Mouse (Mus musculus): ENCODE measurements around the gene Zfp143. TPM values are rescaled to one million over a fixed set of nuclear protein-coding genes. Genes with fewer than 3 reads are reported as not detected.
"Not testable (repeated sequence)": the region's sequence is repeated elsewhere in the genome, so short reads cannot be mapped to it uniquely, and the experiment has no call there.

Gene Zfp143
- total RNA-seq, 2 experiments from 2014 or later = 13.4 to 27.1 TPM

DNA sequence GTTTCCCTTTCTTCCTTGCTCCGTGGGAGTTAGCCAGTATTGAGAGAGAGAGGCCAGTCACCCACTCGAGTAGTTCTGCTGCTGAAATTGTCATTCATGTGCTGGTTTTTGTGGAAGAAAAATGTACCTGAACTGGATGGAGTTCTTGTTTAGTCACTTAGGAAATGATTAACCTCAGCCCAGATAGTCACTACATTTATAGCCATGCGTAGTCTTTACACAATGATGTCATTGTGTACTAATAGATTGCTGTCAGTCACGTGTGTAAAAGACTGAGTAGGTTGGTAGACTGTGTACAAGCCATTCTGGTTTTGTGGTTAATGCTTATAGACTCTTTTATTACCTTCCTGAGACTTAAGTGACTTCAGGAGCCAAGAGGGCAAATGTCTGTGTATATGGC lies 26.9 kb downstream of the Zfp143 start:
- no peak for ATAC-seq (replicated peaks; ENCODE audit: poor library complexity, severe bottlenecking)

DNA sequence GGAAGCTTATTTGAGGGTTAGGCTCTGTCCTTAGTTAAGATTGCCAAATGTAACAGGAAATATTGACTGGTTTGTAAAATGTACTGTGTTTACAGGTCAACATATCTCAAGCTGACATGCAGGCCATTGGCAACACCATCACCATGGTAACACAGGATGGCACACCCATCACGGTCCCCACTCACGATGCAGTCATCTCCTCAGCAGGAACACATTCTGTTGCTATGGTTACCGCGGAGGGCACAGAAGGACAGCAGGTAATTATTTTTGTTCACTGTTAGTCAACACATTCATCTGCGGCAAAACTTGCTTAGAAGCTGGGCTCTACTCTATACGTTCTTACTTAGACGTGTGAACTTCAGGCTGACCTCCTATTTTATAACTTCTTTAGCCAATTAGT lies 30.7 kb downstream of the Zfp143 start:
- ATAC-seq (replicated peaks; ENCODE audit: poor library complexity, severe bottlenecking) = no peak

DNA sequence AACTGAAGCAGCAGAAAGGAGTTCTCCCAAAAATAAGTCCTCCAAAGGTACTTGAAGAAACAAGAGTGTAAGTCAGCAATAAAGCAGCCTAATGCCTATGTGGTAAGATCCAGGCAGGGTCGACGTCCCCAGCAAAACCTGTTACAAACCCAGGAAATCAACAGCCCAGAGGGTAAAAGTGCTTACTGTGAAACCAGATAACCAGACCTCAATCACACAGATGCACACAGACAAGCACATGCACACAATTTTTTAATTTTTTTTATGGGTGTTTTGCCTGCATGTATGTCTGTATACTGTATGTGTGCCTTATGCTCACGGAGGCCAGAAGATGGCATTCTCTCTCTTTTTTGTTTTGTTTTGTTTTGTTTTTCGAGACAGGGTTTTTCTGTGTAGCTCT lies 35.3 kb downstream of the Zfp143 start:
- ATAC-seq (replicated peaks; ENCODE audit: poor library complexity, severe bottlenecking) = no peak

DNA sequence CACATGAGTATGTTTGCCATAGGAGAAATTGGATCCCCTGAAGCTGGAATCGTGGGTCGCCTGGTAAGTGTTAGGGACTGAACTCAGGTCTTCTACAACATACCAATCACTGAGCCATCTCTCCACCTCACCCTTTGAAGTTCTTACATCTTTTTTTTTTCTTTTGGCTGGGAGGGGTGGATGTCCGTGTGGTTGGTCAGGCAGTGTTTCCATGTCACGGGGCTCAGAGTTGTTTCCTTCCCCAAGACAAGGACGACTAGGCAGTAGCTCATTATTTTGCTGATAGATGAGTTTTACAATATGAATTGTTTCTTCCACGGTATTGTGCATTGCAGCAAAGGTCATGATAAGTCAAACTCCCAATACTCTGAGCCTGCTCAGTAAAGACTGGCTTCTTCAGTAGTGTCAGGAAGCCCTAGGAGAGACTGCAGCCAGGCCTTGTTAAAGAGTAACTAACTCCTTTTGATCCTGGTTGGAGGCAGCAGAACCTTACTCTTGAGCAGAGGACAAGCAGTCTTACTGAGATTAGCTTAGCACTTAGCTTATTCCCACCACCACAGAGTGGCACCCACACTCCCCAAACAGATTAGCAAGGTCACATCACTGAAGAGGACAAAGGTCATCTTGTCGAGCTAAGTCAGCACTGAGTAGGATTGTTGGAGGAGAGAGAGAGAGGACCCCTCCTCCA lies 36.2 kb downstream of the Zfp143 start:
- no peak for ATAC-seq (replicated peaks; ENCODE audit: poor library complexity, severe bottlenecking)

DNA sequence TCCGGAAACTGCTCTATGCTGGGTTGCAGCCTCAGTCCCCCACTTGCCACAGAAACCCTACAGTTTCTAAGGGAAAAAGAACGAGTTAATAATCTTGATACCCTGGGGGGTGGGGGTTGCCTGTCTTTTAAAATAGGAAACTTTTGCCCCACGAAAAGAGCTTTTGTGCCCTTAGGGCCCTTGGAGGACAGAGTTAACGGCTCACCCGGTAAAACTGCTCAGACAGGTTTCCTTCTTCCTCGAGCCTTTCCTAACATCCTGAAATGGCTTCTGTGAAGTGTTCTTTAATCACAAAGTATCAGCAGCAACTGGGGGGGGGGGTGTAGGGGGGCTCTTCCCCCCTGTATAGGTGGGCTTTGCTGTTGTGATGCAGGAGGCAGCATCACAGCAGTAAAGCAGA lies 39.8 kb downstream of the Zfp143 start:
- ATAC-seq (replicated peaks; ENCODE audit: poor library complexity, severe bottlenecking) = no peak

DNA sequence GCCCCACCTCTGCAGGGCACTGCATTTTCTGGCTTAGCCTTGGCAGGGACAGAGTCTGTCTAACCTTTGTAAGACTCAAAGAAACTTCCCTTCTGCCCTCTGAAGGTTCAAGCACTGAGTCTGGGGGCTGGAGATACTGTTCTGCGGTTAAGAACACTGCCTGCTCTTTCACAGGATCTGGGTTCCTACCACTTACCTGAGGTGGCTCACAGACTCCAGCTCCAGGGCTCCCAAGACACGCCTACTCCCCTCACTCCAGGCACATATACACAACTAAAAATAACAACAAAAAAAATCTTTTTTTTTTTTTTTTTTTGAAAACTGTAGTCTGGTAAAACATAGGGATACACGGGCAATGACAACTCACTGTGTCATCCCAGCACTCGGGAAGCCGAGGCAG lies 40.2 kb downstream of the Zfp143 start:
- ATAC-seq (replicated peaks; ENCODE audit: poor library complexity, severe bottlenecking) = no peak

DNA sequence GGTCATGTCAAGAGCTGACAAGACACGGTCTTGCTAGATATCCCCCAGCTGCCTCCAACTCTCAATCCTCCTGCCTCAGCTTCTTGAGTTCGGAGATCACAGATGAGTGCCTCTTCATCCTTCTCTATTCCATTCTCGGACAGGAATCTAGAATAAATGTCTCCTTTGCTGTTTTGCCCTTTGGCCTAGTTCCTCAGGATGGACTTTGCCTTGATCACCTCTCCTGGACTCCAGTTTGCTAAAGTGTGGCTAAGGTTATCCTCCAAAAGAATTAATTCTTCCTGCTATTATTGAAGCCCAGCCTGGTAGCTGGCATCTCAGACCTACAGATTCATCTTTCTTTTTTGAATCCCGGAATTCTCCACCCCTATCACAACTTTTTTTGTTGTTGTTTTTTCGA lies 44.0 kb downstream of the Zfp143 start:
- no peak for ATAC-seq (replicated peaks; ENCODE audit: poor library complexity, severe bottlenecking)

DNA sequence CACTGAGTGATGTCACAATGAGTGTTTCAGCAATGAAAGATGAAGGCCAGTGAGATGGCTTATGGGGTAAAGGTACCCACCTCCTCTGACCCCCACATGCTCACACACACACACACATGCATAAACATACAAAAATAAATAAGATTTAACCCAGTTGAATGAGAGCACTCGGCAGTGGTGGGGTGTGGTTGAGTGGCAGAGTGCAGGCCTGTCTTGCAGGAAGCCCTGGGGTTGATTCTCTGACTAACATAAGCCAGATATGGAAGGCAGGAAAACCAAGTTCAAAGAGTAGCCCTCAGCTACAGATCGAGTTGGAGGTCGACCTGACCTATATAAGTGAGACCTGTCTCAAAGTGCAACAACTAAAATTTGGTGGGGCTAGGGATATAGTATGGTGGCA lies 45.6 kb downstream of the Zfp143 start:
- ATAC-seq (replicated peaks; ENCODE audit: poor library complexity, severe bottlenecking) = no peak

DNA sequence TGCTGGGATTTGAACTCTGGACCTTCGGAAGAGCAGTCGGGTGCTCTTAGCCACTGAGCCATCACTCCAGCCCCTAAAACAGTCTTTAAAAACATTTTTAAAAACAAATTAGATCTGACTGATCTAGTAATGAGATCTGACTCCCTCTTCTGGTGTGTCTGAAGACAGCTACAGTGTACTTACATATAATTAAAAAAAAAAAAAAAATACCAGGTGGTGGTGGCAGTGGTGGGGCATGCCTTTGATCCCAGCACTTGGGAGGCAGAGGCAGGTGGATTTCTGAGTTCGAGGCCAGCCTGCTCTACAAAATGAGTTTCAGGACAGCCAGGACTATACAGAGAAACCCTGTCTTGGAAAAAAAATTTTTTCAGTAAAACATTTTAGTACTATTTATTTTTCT lies 47.5 kb downstream of the Zfp143 start:
- not testable (repeated sequence) for ATAC-seq (replicated peaks; ENCODE audit: poor library complexity, severe bottlenecking)

DNA sequence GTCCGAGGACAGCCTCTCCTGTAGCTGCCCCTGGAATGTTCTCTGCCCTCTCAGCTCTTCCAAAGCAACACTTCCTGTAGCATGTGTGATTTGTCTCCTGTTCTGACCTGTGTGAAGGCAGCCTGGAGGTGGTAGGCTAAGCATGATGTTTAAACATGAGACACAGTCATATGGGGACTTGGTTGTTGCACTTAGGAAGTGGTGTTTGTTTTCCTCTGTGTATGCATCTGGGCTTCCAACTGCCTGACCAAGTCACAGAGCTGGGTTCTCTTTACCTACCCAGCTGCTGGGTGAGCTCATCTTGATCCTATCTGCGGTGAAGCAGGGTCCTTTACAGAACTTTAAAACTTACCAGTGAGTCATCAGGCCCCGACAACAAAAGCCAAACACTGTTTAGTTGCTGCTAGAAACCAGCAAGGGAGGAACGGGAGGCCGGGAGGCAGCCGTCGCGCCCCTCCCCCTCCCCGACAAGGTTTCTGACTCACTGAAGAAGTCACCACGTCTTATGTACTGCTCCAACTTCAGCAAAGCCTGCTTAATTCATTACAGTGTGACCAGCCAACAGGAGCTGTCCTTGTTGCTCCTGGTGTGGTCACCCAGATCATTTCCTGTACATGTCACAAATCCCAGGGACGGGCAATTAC lies 48.1 kb downstream of the Zfp143 start:
- peak; percentile 85 for ATAC-seq (replicated peaks; ENCODE audit: poor library complexity, severe bottlenecking)

DNA sequence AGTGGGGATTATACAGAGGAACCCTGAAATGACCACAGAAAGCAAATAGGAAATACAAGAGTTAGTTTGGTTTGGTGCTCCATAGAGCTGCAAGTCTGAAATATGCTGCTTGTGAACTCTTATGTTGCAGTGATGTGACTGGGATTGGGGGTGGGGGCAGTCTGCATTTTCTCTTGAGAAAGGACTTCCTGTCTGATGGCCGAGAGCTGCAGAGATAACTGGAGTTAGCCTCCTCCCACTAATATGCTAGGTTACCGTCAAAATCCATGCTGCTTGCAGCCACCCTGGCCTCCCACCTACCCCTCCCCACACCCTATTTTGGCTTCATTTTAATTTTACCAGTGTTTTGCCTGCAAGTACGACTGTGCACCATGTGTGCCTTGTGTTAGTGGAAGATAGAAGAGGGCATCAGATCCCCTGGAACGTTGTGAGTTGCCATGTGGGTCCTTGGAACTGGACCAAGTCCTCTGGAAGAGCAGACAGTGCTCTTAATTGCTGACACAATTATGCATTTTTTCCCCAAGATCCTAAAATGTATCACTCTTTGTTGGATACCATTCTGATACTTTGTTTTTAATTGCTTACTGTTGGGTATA lies 49.1 kb downstream of the Zfp143 start:
- ATAC-seq (replicated peaks; ENCODE audit: poor library complexity, severe bottlenecking) = 0 out of 2 replicates have a peak, but pooled peaks have one; percentile 25

DNA sequence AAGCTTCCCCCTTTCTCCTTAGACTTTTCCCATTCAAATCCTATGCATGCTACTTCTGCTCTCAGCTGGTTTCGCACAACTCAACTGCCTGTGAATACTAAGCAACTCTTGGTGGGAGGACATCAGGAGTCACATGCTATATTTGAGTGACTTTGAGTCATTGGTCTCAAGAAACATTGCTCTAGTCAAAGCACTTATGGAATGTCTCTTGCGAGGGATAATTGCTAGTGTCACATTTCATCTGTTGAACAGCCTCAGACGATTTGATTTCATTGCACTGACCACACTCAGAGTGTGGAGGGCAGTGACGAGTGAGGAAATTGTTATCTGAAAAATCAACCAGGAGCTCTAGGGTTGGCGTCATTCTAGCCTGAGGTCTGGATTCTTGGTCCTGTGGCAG lies 53.7 kb downstream of the Zfp143 start:
- peak; percentile 73 for ATAC-seq (replicated peaks; ENCODE audit: poor library complexity, severe bottlenecking)

DNA sequence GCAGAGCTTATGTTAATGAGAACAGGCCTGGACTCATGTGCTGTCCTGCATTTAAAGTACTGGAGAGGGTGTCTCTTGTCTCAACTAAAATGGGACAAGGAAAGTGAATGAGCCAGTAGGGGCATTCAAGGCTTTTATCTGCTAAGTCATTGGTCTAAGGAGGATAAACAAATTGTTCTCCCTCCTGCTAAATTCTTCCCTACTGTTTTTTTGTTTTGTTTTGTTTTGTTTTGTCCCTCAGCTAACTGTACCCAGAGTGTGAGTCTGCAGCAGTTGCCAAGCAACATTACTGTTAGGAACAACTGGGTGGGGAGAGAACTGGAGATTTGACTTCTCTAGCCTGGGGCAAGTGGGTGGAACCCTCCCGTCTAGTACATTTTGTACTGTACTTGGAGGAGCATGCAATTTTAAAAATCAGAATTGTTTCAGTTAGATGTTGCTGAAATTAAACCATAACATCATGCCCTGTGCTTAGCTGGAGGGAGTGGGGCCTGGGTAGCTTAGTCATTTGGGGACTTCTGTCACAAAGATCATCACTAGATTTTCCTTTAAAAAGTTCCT lies 55.8 kb downstream of the Zfp143 start:
- no peak for ATAC-seq (replicated peaks; ENCODE audit: poor library complexity, severe bottlenecking)

DNA sequence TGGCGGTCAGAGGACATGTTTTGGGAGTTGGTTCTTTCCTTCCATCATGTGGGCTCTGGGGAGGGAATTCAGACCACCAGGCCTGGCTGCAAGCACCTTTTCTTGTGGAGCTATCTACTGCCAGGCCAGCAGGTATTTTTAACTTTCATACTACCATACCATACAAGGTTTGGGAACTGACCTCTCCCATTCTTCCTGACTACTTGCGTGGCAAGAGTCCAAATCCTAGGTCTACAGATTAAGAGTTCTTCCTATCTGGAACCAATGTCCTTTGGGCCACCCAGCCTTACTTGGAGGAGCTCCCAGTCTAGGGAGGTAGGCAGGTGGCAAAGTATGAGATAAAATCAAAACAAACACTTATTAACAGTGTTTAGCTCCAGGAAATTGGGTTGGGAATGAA lies 57.4 kb downstream of the Zfp143 start:
- ATAC-seq (replicated peaks; ENCODE audit: poor library complexity, severe bottlenecking) = no peak

DNA sequence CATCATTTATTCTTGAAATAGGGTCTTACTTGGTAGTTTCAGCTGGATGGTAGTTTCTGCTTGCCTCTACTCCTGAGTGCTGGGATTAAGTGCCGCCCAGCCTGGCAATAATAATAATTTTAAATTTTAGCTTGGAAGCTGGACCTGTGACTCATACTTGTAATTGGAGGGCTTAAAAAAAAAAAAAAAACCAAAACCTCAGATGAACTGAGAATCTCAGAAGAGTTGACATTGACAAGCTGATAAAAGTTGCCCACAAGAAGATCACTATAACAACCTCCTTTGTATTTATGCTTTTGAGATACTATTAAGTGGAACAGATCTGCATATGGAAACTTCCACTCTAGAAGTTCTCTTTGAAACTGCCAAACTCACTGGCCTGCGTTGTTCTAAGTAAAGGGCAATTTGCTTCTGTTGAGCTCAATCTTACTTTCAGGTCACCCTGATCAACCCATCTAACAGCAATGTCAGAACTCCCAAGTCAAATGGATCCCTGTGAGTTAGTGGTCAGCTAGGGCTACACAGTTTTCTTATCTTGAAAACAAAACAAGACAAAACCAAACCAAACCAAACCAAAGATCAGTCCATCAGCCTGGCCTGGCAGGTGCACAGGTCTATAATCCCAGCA lies 59.3 kb downstream of the Zfp143 start:
- no peak for ATAC-seq (replicated peaks; ENCODE audit: poor library complexity, severe bottlenecking)

DNA sequence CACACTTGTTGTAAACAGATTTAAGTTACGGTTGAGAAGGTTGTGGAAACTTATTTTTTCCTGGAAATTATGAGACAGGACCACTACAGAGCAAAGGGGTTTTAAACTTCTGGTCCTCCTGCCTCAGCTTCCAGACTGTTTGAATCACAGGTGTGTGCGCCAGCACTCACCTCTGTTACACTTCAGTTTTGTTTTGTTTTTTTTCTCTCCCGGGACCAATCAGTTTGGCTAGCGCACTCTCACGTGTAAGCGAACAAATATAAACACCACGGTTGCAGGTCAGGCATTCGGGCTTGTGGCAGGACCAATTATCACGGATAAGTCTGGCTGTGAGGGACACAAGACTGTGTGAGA lies 60.1 kb downstream of the Zfp143 start:
- no peak for ATAC-seq (replicated peaks; ENCODE audit: poor library complexity, severe bottlenecking)

DNA sequence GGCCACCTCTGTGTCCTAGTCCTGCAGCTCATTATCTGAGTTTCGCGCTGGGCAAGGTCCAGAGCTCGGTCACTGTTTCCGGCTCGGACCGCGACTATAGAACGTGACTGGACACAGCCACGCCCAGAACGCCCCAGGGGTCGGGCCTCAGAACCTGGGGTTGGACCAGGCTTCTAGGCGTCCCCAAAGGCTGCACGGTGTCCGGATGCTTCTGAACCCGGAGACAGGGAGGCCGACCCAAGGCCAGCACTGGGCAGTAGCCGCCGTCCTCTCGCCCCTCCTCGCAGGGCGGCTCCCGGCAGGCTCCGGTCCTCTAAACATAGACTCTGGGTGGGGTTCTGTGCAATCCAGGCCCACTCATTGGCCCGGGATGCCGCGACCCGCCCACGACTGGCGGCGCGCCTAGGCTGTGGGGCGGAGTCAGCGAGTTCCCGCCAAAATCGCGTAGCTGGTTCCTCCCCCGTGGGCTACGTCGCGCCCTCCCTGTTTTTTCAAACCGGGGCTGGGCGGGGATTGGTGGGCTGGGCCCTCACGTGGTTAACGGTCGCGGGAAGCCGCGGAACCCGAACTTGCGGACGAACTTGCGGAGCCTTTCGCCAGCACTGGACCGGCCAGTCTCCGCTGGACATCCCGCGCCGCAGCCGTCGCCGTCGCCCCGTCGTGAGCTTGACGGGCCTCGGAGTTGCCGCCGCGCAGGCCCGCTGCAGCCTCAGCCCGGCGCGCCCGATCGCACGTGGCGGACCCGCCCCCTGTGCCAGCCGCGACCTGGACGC lies 60.7 kb downstream of the Zfp143 start, which contains the start of gene Wee1:
Gene Wee1, plus strand, starts transcription at position 531 of the 773 bp plus-strand sequence.
- ATAC-seq (replicated peaks; ENCODE audit: poor library complexity, severe bottlenecking) = peak; percentile 86

DNA sequence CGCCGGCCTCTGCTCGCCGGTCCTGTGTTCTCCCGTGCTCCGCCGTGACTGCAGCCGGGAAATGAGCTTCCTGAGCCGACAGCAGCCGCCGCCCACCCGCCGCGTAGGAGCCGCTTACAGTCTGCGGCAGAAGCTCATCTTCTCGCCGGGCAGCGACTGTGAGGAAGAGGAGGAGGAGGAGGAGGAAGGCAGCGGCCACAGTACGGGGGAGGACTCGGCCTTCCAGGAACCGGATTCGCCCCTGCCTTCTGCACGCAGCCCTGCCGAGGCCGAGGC lies 61.2 kb downstream of the Zfp143 start:
- ATAC-seq (replicated peaks; ENCODE audit: poor library complexity, severe bottlenecking) = peak; percentile 4

DNA sequence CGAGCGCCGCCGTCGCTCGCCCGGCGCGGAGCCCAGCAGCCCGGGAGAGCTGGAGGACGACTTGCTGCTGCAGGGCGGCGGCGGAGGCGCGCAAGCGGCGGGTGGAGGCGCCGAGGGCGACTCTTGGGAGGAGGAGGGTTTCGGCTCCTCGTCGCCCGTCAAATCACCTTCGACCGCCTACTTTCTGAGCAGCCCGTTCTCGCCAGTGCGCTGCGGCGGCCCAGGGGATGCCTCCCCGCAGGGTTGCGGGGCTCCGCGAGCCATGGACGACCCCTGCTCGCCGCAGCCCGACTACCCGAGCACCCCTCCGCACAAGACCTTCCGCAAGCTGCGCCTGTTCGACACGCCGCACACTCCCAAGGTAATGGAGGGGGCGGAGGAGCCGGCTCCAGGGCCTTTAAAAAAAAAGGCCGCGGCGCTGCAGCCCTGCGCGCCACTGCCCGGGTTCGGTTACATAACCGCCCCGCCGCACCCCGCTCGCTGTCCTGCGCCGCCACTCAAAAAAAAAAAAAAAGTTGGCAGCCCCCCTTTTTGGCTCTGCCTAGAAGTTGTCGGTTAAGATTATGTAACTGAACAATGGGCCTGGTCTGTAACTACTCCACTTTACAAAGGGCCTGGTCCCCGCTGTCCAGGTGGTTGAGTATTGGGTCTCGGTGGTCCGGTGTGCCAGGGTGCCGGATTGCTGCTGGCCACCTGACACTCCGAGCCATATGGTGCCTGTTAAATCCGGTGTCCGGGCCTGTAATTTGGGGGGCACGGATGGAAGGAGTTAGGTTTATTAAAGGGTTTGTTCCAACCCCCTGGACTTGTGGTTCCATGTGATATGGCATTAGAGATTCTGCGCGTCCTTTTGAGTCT lies 61.8 kb downstream of the Zfp143 start:
- ATAC-seq (replicated peaks; ENCODE audit: poor library complexity, severe bottlenecking) = peak; percentile 36
